Mouse (Mus musculus): ENCODE measurements at regions not wholly inside any gene's neighbourhood (a gene's known extent, or its start where the extent isn't known, plus 50 kb on each side); places are given as distances from the start of the nearest gene placed in this dataset.
A peak's percentile ranks its signal among the peaks of the same experiment; 100 is the strongest.

DNA sequence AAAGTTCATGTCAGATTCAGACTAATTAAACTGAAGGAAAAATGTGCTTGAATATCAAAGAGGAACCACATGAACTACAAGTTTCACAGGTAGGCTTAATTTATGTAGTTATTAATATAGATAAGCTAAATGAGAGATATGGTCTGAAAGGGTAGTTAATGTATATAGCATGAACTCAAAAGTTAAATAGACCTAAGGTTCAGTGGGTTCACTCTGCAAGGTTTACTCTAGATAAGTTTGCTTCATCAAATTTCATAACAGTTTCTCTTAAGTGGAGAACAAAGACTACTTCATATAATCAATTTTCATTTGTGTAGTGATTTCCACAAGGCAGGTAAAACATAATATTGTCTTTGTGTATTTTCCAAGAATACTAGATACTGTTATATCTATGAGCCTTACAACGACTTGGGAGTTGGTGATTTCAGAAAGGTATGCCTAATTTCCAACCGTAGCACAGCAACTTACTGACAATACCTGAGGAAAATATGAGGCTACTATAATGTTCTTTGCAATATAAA lies 656.2 kb downstream of the Trib2 start:
- DNase-seq = no peak
- Histone ChIP-seq H3K27ac (ENCODE audit: low read depth, low read length) (no peak overlapping the region), H3K9me3 (ENCODE audit: low read length) (no peaks in the 10 kb centered on the region), H3K4me3 (ENCODE audit: low read depth, low read length) (no peak overlapping the region), H3K27me3 (ENCODE audit: insufficient read depth, low read length) (no peaks in the 10 kb centered on the region), H3K9ac (no peak overlapping the region), H3K4me1 (ENCODE audit: insufficient read depth) (no peaks in the 10 kb centered on the region), H3K4me2 (ENCODE audit: low read depth) (no peak overlapping the region), H3K36me3 (ENCODE audit: insufficient read depth) (no peaks in the 10 kb centered on the region)
- no peak for TF ChIP-seq CTCF (IDR thresholded peaks at IDR 0.05; ENCODE audit: low read depth)
- WGBS = 90% methylated on average over 2 of the region's 2 CpGs
- ATAC-seq = no peak

DNA sequence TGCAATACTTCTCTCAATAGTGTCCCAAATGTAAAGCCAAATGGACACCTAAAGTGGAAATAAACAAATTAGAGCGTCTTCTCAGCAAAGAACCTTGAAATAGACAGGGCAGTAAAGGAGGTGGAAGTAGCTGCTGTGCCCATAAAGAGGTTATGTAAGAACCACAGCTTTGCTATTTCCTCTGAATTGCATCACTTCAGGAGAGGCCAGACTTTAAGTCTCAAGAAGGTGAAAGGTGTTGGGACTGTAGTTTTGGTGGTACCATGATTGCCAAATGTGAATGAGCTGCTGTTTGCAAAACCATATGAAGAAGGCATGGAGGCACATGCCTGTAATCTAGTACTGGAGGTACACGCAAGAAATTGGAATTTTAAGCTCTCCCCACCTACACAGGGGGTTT lies 670.3 kb downstream of the Trib2 start:
- 81% methylated on average over 2 of the region's 2 CpGs for WGBS
- no peaks in the 10 kb centered on the region for H3K36me3 ChIP-seq (ENCODE audit: insufficient read depth)
- ATAC-seq (no peak), DNase-seq (no peak)
- H3K9me3 ChIP-seq (ENCODE audit: low read length) = no peaks in the 10 kb centered on the region
- H3K27me3 ChIP-seq (ENCODE audit: insufficient read depth, low read length) = no peaks in the 10 kb centered on the region
- no peak for TF ChIP-seq CTCF (IDR thresholded peaks at IDR 0.05; ENCODE audit: low read depth)
- H3K27ac ChIP-seq (ENCODE audit: low read depth, low read length) = no peak overlapping the region
- no peaks in the 10 kb centered on the region for H3K4me1 ChIP-seq (ENCODE audit: insufficient read depth)
- H3K4me3 ChIP-seq (ENCODE audit: low read depth, low read length) = no peak overlapping the region
- H3K4me2 ChIP-seq (ENCODE audit: low read depth) = no peak overlapping the region
- H3K9ac ChIP-seq = no peak overlapping the region

DNA sequence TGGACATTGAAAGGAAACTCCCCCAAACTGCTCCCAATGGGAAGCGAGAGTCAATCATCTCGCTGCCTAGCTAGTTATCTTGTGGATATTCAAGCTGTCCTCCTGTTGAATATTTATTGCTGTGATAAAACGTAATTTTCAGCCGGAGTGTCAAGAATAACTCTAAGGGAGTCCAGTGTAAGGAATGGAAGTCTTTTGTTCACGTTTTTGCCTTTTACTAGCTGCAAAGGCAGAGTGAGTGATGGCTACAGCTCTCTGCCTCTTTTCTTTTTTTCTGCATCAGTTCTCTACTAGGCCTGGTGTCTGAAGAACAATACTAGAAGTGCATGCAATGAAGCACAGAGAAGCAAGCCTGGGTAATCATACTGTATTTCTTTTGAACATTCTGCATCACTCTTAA lies 679.7 kb downstream of the Trib2 start:
- H3K9me3 ChIP-seq (ENCODE audit: low read length) = no peaks in the 10 kb centered on the region
- no peak overlapping the region for H3K4me3 ChIP-seq (ENCODE audit: low read depth, low read length)
- DNase-seq (no peak), ATAC-seq (no peak)
- H3K4me1 ChIP-seq (ENCODE audit: insufficient read depth) = no peaks in the 10 kb centered on the region
- 44% methylated on average over 5 of the region's 5 CpGs for WGBS
- no peaks in the 10 kb centered on the region for H3K36me3 ChIP-seq (ENCODE audit: insufficient read depth)
- H3K27ac ChIP-seq (ENCODE audit: low read depth, low read length) = no peak overlapping the region
- H3K27me3 ChIP-seq (ENCODE audit: insufficient read depth, low read length) = no peaks in the 10 kb centered on the region
- no peak for TF ChIP-seq CTCF (IDR thresholded peaks at IDR 0.05; ENCODE audit: low read depth)
- H3K9ac ChIP-seq = no peak overlapping the region
- no peak overlapping the region for H3K4me2 ChIP-seq (ENCODE audit: low read depth)

DNA sequence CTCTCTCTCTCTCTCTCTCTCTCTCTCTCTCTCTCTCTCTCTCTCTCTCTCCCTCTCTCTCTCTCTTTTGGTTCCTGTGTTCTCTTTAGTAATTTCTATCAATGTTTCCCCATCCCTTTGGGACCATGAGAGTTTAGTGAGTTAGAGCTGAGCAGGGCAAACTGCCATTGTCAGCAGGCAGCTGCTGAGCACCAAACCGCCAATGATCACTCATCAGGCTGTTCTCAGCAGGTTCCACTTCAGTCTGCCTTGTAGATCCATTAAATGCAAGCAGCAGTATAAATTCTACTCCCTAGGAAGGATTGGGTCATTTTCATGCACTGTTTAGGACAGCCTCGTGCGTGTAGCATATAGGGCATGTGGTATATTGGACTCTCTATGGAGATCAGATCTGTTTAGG lies 692.5 kb downstream of the Trib2 start:
- Histone ChIP-seq H3K4me1 (ENCODE audit: insufficient read depth) (no peaks in the 10 kb centered on the region), H3K4me2 (ENCODE audit: low read depth) (no peak overlapping the region), H3K4me3 (ENCODE audit: low read depth, low read length) (no peak overlapping the region), H3K27me3 (ENCODE audit: insufficient read depth, low read length) (no peaks in the 10 kb centered on the region), H3K9ac (no peak overlapping the region), H3K9me3 (ENCODE audit: low read length) (no peaks in the 10 kb centered on the region), H3K36me3 (ENCODE audit: insufficient read depth) (no peaks in the 10 kb centered on the region), H3K27ac (ENCODE audit: low read depth, low read length) (no peak overlapping the region)
- no peak for DNase-seq
- ATAC-seq = no peak
- WGBS = 79% methylated on average over 3 of the region's 3 CpGs
- TF ChIP-seq CTCF (IDR thresholded peaks at IDR 0.05; ENCODE audit: low read depth) = no peak

DNA sequence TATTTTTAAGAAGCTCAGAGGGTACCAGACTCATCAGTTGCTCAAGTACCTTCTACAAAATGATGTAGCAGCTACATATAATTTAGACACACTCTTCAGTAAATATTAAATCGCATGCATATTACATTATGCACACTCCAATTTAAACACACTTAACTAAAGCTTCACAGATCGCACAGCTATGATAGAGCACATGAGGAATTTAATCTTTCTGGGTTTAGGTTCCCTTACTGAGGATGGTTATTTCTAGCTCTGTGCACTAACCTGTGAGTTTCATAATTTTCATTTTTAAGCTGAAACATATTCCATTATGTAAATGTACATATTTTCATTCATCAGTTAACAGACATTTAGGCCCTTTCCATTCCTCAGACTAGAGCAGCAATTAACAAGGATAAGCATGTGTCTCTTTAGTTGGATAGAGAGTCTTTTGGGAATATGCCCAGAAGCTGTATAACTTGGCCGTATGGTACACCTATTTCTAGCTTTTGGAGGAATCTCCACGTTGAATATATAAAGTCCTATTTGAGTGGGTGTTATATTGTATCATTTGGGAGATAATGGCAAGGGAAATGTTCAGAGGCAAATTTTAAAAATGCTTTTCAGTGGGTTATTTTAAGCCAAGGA lies 694.0 kb downstream of the Trib2 start:
- H3K4me3 ChIP-seq (ENCODE audit: low read depth, low read length) = no peak overlapping the region
- no peaks in the 10 kb centered on the region for H3K4me1 ChIP-seq (ENCODE audit: insufficient read depth)
- H3K4me2 ChIP-seq (ENCODE audit: low read depth) = no peak overlapping the region
- DNase-seq (peak; percentile 41), ATAC-seq (peak; percentile 60; the same call in 1 of the 2 replicates)
- TF ChIP-seq CTCF (IDR thresholded peaks at IDR 0.05; ENCODE audit: low read depth) = no peak
- no peaks in the 10 kb centered on the region for H3K36me3 ChIP-seq (ENCODE audit: insufficient read depth)
- no peaks in the 10 kb centered on the region for H3K27me3 ChIP-seq (ENCODE audit: insufficient read depth, low read length)
- no peak overlapping the region for H3K9ac ChIP-seq
- WGBS = 51% methylated on average over 4 of the region's 4 CpGs
- no peaks in the 10 kb centered on the region for H3K9me3 ChIP-seq (ENCODE audit: low read length)
- no peak overlapping the region for H3K27ac ChIP-seq (ENCODE audit: low read depth, low read length)

DNA sequence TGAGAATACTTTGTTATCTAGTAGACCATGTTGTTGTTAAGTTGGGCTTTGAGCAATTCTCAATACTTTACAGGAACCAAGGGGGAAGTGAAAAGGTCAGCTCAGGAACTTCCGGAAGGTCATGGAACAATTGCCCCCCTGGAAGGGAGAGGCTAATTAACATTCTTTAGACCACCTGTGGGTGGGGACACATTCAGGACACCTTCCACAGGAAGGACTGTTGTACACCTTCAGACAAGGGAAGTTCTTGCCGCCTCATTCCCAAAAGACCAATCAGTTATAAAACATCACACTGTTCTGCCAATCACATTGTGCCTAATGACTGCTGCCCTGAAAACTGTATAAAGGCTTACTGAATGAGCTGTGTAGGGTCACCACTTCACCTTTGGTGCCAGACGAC lies 701.2 kb downstream of the Trib2 start:
- H3K9ac ChIP-seq = no peak overlapping the region
- no peaks in the 10 kb centered on the region for H3K36me3 ChIP-seq (ENCODE audit: insufficient read depth)
- H3K4me1 ChIP-seq (ENCODE audit: insufficient read depth) = no peaks in the 10 kb centered on the region
- no peaks in the 10 kb centered on the region for H3K27me3 ChIP-seq (ENCODE audit: insufficient read depth, low read length)
- TF ChIP-seq CTCF (IDR thresholded peaks at IDR 0.05; ENCODE audit: low read depth) = no peak
- WGBS = 88% methylated on average over 3 of the region's 3 CpGs
- DNase-seq (no peak), ATAC-seq (no peak)
- no peak overlapping the region for H3K4me2 ChIP-seq (ENCODE audit: low read depth)
- H3K27ac ChIP-seq (ENCODE audit: low read depth, low read length) = no peak overlapping the region
- no peaks in the 10 kb centered on the region for H3K9me3 ChIP-seq (ENCODE audit: low read length)
- H3K4me3 ChIP-seq (ENCODE audit: low read depth, low read length) = no peak overlapping the region

DNA sequence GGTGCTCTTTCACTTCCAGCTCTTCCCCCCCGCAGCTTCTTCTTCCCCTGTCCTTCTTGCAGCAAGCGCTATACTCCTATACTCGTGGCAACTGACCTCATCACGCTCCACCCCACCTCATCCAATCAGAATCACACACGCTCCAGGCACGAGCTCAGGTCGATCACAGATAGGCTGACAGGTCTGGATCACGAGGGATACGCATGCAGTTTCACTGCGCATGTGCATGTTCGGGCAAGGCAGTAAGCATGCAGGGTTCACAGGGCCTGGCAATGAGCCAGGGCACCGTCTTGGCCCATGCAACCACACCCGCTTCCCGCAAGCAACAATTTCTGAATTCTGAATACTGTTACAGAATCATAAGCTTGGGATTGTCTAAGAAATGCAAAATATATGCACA lies 701.9 kb downstream of the Trib2 start:
- WGBS = 92% methylated on average over 14 of the region's 14 CpGs
- Histone ChIP-seq H3K27ac (ENCODE audit: low read depth, low read length) (no peak overlapping the region), H3K4me2 (ENCODE audit: low read depth) (no peak overlapping the region), H3K9me3 (ENCODE audit: low read length) (no peaks in the 10 kb centered on the region), H3K4me3 (ENCODE audit: low read depth, low read length) (no peak overlapping the region), H3K9ac (no peak overlapping the region), H3K36me3 (ENCODE audit: insufficient read depth) (no peaks in the 10 kb centered on the region), H3K27me3 (ENCODE audit: insufficient read depth, low read length) (no peaks in the 10 kb centered on the region), H3K4me1 (ENCODE audit: insufficient read depth) (no peaks in the 10 kb centered on the region)
- ATAC-seq (no peak), DNase-seq (no peak)
- TF ChIP-seq CTCF (IDR thresholded peaks at IDR 0.05; ENCODE audit: low read depth) = no peak
